Mouse (Mus musculus): ENCODE results near the gene Lamtor3. TPM values are rescaled to one million over a fixed set of nuclear protein-coding genes. Genes with fewer than 3 reads are reported as not detected.
A peak's percentile ranks its signal among the peaks of the same experiment; 100 is the strongest.

Gene Lamtor3
- total and polyA plus RNA-seq, 3 experiments: 77.5 to 88.3 TPM; not detected in 1

DNA sequence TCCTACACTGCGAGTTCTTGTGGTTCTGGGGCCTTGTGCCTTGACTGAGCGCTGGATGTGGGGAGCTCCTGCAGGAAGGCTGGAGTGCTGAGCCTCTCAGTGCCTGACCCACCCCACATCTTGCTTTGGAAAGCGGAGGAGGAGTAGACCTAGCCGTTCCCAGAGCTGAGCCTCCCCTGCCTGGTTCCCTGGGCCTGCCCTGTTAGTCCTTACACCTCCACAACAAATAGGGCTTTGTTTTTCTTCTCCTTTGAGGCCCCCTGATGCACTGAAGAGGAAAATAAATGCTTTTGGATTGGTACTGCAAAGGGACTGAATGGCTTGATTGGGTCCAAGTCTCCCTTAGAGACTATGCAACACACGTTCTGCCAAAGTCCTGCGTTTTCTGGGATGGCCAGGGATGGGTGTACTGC is 59.3 kb downstream of the Lamtor3 start:
- TF ChIP-seq BHLHE40 (IDR thresholded peaks at IDR 0.05; ENCODE audit: borderline replicate concordance, low read depth, low read length) (no peak), UBTF (IDR thresholded peaks at IDR 0.05; ENCODE audit: borderline replicate concordance, insufficient read depth, low read depth, low read length) (no peak)
- DNase-seq (ENCODE audit: low read depth, low spot score): no peak
- H3K27ac ChIP-seq (ENCODE audit: control insufficient read depth, low read depth, low read length): peak overlapping the region; percentile 61
- H3K4me3 ChIP-seq (ENCODE audit: control insufficient read depth in 1 of 2, insufficient read depth in 1 of 2, low read depth in 2 of 2, low read length in 2 of 2): peak overlapping the region in 1 of 2 experiments; percentile 11; a peak in 1 of 4 replicates
- H3K27me3 ChIP-seq (ENCODE audit: control insufficient read depth in 1 of 2, insufficient read depth in 2 of 2, low read length in 2 of 2): no peaks in the 10 kb centered on the region
- H3K4me1 ChIP-seq (ENCODE audit: control insufficient read depth in 1 of 2, insufficient read depth in 2 of 2, low read length in 2 of 2): peaks cover 33 to 55% of the 10 kb centered on the region in 2 experiments
- peak overlapping the region; percentile 47 for H3K9ac ChIP-seq (ENCODE audit: control insufficient read depth, low read depth, low read length, poor library complexity, severe bottlenecking)
- peaks cover 9 to 65% of the 10 kb centered on the region in 2 experiments for H3K36me3 ChIP-seq (ENCODE audit: control insufficient read depth in 1 of 2, insufficient read depth in 2 of 2, low read length in 2 of 2)
- H3K9me3 ChIP-seq (replicated peaks; ENCODE audit: insufficient read depth, low read length): no peaks in the 10 kb centered on the region
- peaks cover 62% of the 10 kb centered on the region for H3K79me2 ChIP-seq (ENCODE audit: control insufficient read depth, insufficient read depth, low read length, poor library complexity)

DNA sequence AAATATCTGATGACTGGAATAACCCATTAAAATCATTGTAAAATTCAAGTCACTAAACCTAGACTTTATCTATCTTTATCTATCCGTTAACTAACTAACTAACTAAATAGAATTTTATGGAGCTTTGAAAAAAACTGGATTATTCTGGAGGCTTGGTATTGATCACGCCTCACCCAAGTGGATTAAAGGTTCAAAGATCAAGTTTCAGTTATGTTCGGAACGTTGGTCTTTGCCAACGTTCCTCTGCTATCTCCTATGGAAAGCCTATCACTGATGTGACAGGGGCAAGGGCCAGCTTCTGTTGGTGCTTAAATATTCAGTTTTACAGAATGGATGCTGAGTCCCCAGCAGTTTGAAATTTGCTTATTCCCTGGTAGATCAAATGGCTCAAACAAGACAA is 59.9 kb downstream of the Lamtor3 start:
- H3K9me3 ChIP-seq (replicated peaks; ENCODE audit: insufficient read depth, low read length): no peaks in the 10 kb centered on the region
- H3K27me3 ChIP-seq (ENCODE audit: control insufficient read depth in 1 of 2, insufficient read depth in 2 of 2, low read length in 2 of 2): no peaks in the 10 kb centered on the region
- peaks cover 28 to 49% of the 10 kb centered on the region in 2 experiments for H3K4me1 ChIP-seq (ENCODE audit: control insufficient read depth in 1 of 2, insufficient read depth in 2 of 2, low read length in 2 of 2)
- H3K36me3 ChIP-seq (ENCODE audit: control insufficient read depth in 1 of 2, insufficient read depth in 2 of 2, low read length in 2 of 2): peaks cover 9 to 59% of the 10 kb centered on the region in 2 experiments
- peak overlapping the region; percentile 21 to 57 for H3K4me3 ChIP-seq (ENCODE audit: control insufficient read depth in 1 of 2, insufficient read depth in 1 of 2, low read depth in 2 of 2, low read length in 2 of 2)
- peak overlapping the region; percentile 66 for H3K9ac ChIP-seq (ENCODE audit: control insufficient read depth, low read depth, low read length, poor library complexity, severe bottlenecking)
- TF ChIP-seq KAT2A (conservative IDR thresholded peaks at IDR 0.05; ENCODE audit: low read depth, low read length) (no peak), CTCF (IDR thresholded peaks at IDR 0.05 in 2 of 3, conservative IDR thresholded peaks at IDR 0.05 in 1 of 3; ENCODE audit: control insufficient read depth in 1 of 3, insufficient read depth in 1 of 3, low read depth in 2 of 3, low read length in 3 of 3, poor library complexity in 1 of 3, severe bottlenecking in 1 of 3) (no peak), TCF12 (IDR thresholded peaks at IDR 0.05; ENCODE audit: low read depth, low read length) (no peak), MAX (IDR thresholded peaks at IDR 0.05; ENCODE audit: low read length) (no peak), TBP (IDR thresholded peaks at IDR 0.05; ENCODE audit: low read depth, low read length) (0 out of 2 replicates have a peak, but pooled peaks have one; percentile 29), EP300 (IDR thresholded peaks at IDR 0.05; ENCODE audit: low read depth in 1 of 2, low read length in 2 of 2) (peak in 1 of 2 experiments; percentile 65; a peak in 1 of 4 replicates), ZKSCAN1 (IDR thresholded peaks at IDR 0.05; ENCODE audit: low read depth, low read length) (no peak), MYB (IDR thresholded peaks at IDR 0.05; ENCODE audit: low read depth, low read length) (peak; percentile 81), SIN3A (IDR thresholded peaks at IDR 0.05; ENCODE audit: low read length) (no peak), SMC3 (IDR thresholded peaks at IDR 0.05; ENCODE audit: low read depth, low read length) (no peak), JUND (IDR thresholded peaks at IDR 0.05; ENCODE audit: low read depth, low read length) (no peak), ZNF384 (IDR thresholded peaks at IDR 0.05; ENCODE audit: low read depth, low read length) (no peak), CHD1 (IDR thresholded peaks at IDR 0.05; ENCODE audit: low read depth, low read length) (peak; percentile 30; the same call in 1 of the 2 replicates)
- H3K27ac ChIP-seq (ENCODE audit: control insufficient read depth, low read depth, low read length): peak overlapping the region; percentile 76
- H3K79me2 ChIP-seq (ENCODE audit: control insufficient read depth, insufficient read depth, low read length, poor library complexity): peaks cover 57% of the 10 kb centered on the region
- DNase-seq (ENCODE audit: low read depth, low spot score): peak; percentile 33

Other genes starting within 250 kb of the Lamtor3 start
- not detected in 2 replicates for gene Gm21962, start 247.0 kb upstream of the Lamtor3 start, total RNA-seq (2012; rRNA removed)
- gene Gm21962, start 247.0 kb upstream of the Lamtor3 start, polyA plus RNA-seq (2012; ENCODE audit: insufficient read depth in 1 of 2, insufficient read length in 2 of 2, low read depth in 1 of 2, low replicate concordance in 2 of 2, missing spikeins in 1 of 2): not detected
- gene H2afz, start 54.0 kb upstream of the Lamtor3 start, total RNA-seq (2012; rRNA removed): 1,732 and 2,078 TPM in 2 replicates
- gene H2afz, start 54.0 kb upstream of the Lamtor3 start, polyA plus RNA-seq (2012; ENCODE audit: insufficient read depth in 1 of 2, insufficient read length in 2 of 2, low read depth in 1 of 2, low replicate concordance in 2 of 2, missing spikeins in 1 of 2): 1,000 to 10,000 TPM; 1,006 to 3,472 TPM
- gene Dnajb14, start 50.8 kb upstream of the Lamtor3 start, total RNA-seq (2012; rRNA removed): 4.2 and 4.4 TPM in 2 replicates
- 1 to 10 TPM in 1 of 2 experiments, not detected in 1; 6.1 TPM for gene Dnajb14, start 50.8 kb upstream of the Lamtor3 start, polyA plus RNA-seq (2012; ENCODE audit: insufficient read depth in 1 of 2, insufficient read length in 2 of 2, low read depth in 1 of 2, low replicate concordance in 2 of 2, missing spikeins in 1 of 2)
- gene Dapp1, start 63.0 kb downstream of the Lamtor3 start, total RNA-seq (2012; rRNA removed): 45.7 and 59.0 TPM in 2 replicates
- 10 to 100 TPM; 67.3 to 91.5 TPM for gene Dapp1, start 63.0 kb downstream of the Lamtor3 start, polyA plus RNA-seq (2012; ENCODE audit: insufficient read depth in 1 of 2, insufficient read length in 2 of 2, low read depth in 1 of 2, low replicate concordance in 2 of 2, missing spikeins in 1 of 2)
- under 0.01 and 0.03 TPM in 2 replicates for gene 1110002E22Rik, start 146.5 kb downstream of the Lamtor3 start, total RNA-seq (2012; rRNA removed)
- gene 1110002E22Rik, start 146.5 kb downstream of the Lamtor3 start, polyA plus RNA-seq (2012; ENCODE audit: insufficient read depth in 1 of 2, insufficient read length in 2 of 2, low read depth in 1 of 2, low replicate concordance in 2 of 2, missing spikeins in 1 of 2): under 1 TPM in 1 of 2 experiments, not detected in 1; 0.03 TPM
- gene Gm5105, start 148.9 kb downstream of the Lamtor3 start, total RNA-seq (2012; rRNA removed): not detected in 2 replicates
- gene Gm5105, start 148.9 kb downstream of the Lamtor3 start, polyA plus RNA-seq (2012; ENCODE audit: insufficient read depth in 1 of 2, insufficient read length in 2 of 2, low read depth in 1 of 2, low replicate concordance in 2 of 2, missing spikeins in 1 of 2): not detected
- 9.7 and 12.1 TPM in 2 replicates for gene Trmt10a, start 224.9 kb downstream of the Lamtor3 start, total RNA-seq (2012; rRNA removed)
- 10 to 100 TPM in 1 of 2 experiments, not detected in 1; 18.1 TPM for gene Trmt10a, start 224.9 kb downstream of the Lamtor3 start, polyA plus RNA-seq (2012; ENCODE audit: insufficient read depth in 1 of 2, insufficient read length in 2 of 2, low read depth in 1 of 2, low replicate concordance in 2 of 2, missing spikeins in 1 of 2)
- gene Mttp, start 226.5 kb downstream of the Lamtor3 start, total RNA-seq (2012; rRNA removed): 2.5 and 2.7 TPM in 2 replicates
- gene Mttp, start 226.5 kb downstream of the Lamtor3 start, polyA plus RNA-seq (2012; ENCODE audit: insufficient read depth in 1 of 2, insufficient read length in 2 of 2, low read depth in 1 of 2, low replicate concordance in 2 of 2, missing spikeins in 1 of 2): 1 to 10 TPM in 1 of 2 experiments, not detected in 1; 4.4 TPM